Mouse (Mus musculus) heart, embryonic 11.5 days (tissue): ENCODE results near the gene Usp40. TPM values are rescaled to one million over a fixed set of nuclear protein-coding genes. Genes with fewer than 3 reads are reported as not detected.
"Not testable (repeated sequence)": the region's sequence is repeated elsewhere in the genome, so short reads cannot be mapped to it uniquely, and the experiment has no call there.

Experiments used
- ATAC-seq: fragments of 200-750 bp; cut with Nextera tagmentation; replicated peaks from 2 replicates; pipeline ENCODE4 v1.8.0; 2017; ENCODE audit warnings: moderate library complexity; ENCODE audit not compliant: insufficient number of reproducible peaks, low FRiP score, low TSS enrichment
- H3K27ac ChIP-seq: fragments of 300-500 bp; sonication (generic); 2 replicates; pipeline ENCODE4 v1.5.1; 2014; ENCODE audit warnings: mild to moderate bottlenecking, low read depth, low read length
- H3K27me3 ChIP-seq: fragments of 300-500 bp; sonication (generic); 2 replicates; pipeline ENCODE4 v1.6.1; 2014; ENCODE audit warnings: mild to moderate bottlenecking, low read length, mixed read lengths; ENCODE audit not compliant: control insufficient read depth, insufficient read depth
- H3K36me3 ChIP-seq: fragments of 300-500 bp; sonication (generic); 2 replicates; pipeline ENCODE4 v1.6.1; 2014; ENCODE audit warnings: mild to moderate bottlenecking, low read length, moderate library complexity, mixed read lengths; ENCODE audit not compliant: control insufficient read depth, insufficient read depth
- H3K4me1 ChIP-seq: fragments of 300-500 bp; sonication (generic); 2 replicates; pipeline ENCODE4 v1.6.1; 2014; ENCODE audit warnings: low read length; ENCODE audit not compliant: control insufficient read depth, insufficient read depth
- H3K4me2 ChIP-seq: fragments of 300-500 bp; sonication (generic); 2 replicates; pipeline ENCODE4 v1.6.1; 2014; ENCODE audit warnings: mild to moderate bottlenecking, moderate library complexity
- H3K4me3 ChIP-seq: fragments of 300-500 bp; sonication (generic); 2 replicates; pipeline ENCODE4 v1.5.1; 2014; ENCODE audit warnings: low read depth, low read length
- H3K9ac ChIP-seq: fragments of 300-500 bp; sonication (generic); 2 replicates; pipeline ENCODE4 v1.6.1; 2014; ENCODE audit warnings: mild to moderate bottlenecking, low read depth, low read length, moderate library complexity
- H3K9me3 ChIP-seq: fragments of 300-500 bp; sonication (generic); replicated peaks from 2 replicates; pipeline ENCODE4 v1.6.1; 2016; ENCODE audit warnings: low read length; ENCODE audit not compliant: control insufficient read depth
- WGBS: fragments of 180-500 bp; shearing (Covaris S2); extraction: QIAGEN DNeasy Blood & Tissue Kit; methylation state at CpG from one replicate; pipeline ENCODE4 v1.1.7; 2014; ENCODE audit not compliant: insufficient replicate concordance; 5-methylcytosine and 5-hydroxymethylcytosine counted together
- polyA plus RNA-seq: library from polyadenylated mRNA; unstranded; fragments of >200 nt; fragmentation: Nextera tagmentation; extraction: Ambion mirVana; gene quantifications from 2 replicates; pipeline ENCODE4 v1.2.1, GENCODE M21; 2014

Usp40 gene
- 28.5 and 28.8 TPM in 2 replicates for polyA plus RNA-seq

- H3K4me3 ChIP-seq: peak within 1 kb of the TSS; percentile 59
- no peaks in the 10 kb centered on the region for H3K36me3 ChIP-seq
- no peaks in the 10 kb centered on the region for H3K4me1 ChIP-seq
- H3K27ac ChIP-seq: peak within 1 kb of the TSS; percentile 84
- H3K9ac ChIP-seq: peak within 1 kb of the TSS; percentile 85
- H3K27me3 ChIP-seq: no peaks in the 10 kb centered on the region
- ATAC-seq: peak; percentile 85
- H3K9me3 ChIP-seq: no peaks in the 10 kb centered on the region
- H3K4me2 ChIP-seq: peak within 1 kb of the TSS; percentile 59
- WGBS: under 1% methylated on average over 45 of the region's 45 CpGs
Measured at GRCm38 (mm10) chr1:88008211-88008697, at the start of gene Usp40. Usp40 (minus strand) TSS chr1:88008551.

DNA sequence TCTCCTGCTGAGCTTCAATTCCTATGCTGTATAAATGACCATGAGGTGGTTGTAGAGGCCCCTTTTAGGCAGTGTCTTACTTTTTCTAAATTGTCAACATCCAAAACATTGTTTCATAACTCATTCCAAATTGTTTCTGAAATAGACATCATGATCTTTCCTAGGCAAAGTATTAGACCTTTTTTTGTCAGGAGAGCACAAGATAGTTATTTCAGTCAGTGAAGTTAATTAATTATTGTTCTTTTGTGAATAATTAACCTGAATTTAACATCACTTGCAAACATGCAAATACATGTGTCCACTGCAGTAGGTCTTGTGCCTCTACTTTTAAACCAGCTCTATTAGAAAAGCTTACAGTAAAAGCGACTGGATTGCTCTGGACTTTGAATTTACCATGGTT is 46.7 kb upstream of the Usp40 start, which contains the start of gene Ugt1a10:
Gene Ugt1a10, plus strand, starts transcription at position 301 of the 400 bp plus-strand sequence.
- no peak within 1 kb of the TSS for H3K4me2 ChIP-seq
- H3K9ac ChIP-seq: no peak within 1 kb of the TSS
- no peaks in the 10 kb centered on the region for H3K9me3 ChIP-seq
- H3K4me1 ChIP-seq: no peaks in the 10 kb centered on the region
- no peak within 1 kb of the TSS for H3K27ac ChIP-seq
- 62% methylated on average over 1 of the region's 1 CpGs for WGBS
- ATAC-seq: no peak
- H3K4me3 ChIP-seq: no peak within 1 kb of the TSS
- no peaks in the 10 kb centered on the region for H3K27me3 ChIP-seq
- no peaks in the 10 kb centered on the region for H3K36me3 ChIP-seq

GRCm38 (mm10) chr1:88047408-88047807 is 39.1 kb upstream of the Usp40 start:
- not testable (repeated sequence) for H3K9me3 ChIP-seq, H3K4me3 ChIP-seq, ATAC-seq, H3K4me1 ChIP-seq, H3K36me3 ChIP-seq, H3K9ac ChIP-seq, H3K4me2 ChIP-seq, H3K27me3 ChIP-seq, H3K27ac ChIP-seq
- WGBS: 74% methylated on average over 2 of the region's 2 CpGs

DNA sequence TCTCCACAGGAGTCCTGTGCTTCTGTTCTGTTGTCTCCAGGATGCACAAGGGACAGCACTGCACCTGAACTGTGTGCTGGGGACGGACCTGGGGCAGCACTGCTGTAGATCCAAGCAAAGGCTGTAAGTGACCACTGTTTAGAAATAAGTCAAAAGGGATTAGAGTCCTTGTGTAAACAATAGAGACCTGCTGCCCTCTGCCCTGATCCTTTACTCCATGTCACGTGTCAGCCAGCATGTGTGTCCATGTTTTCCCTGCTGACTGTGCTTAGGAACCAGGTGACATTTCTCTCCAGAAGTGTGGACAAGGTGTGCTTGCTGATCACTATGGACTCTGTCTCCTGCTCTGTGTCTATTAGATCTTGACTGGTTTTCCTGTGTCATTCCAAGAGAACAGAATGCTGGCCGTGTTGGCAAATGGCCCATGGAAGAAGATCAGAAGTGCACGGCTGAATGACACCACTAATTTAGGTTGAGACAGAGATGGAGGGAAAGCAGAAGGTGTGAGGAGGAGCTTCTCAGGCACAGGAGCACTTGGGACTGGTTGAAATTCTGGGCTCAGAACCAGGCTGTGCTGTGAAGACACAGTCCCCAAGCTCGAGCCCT is 36.6 kb upstream of the Usp40 start:
- not testable (repeated sequence) for H3K27me3 ChIP-seq, H3K4me3 ChIP-seq, H3K9me3 ChIP-seq, H3K4me2 ChIP-seq, H3K27ac ChIP-seq, ATAC-seq, H3K4me1 ChIP-seq, H3K36me3 ChIP-seq, H3K9ac ChIP-seq
- 77% methylated on average over 3 of the region's 5 CpGs for WGBS

- WGBS: 63% methylated on average over 1 of the region's 2 CpGs
Measured at GRCm38 (mm10) chr1:88043044-88043443, 34.7 kb upstream of the Usp40 start.

GRCm38 (mm10) chr1:88025244-88025643 is 16.9 kb upstream of the Usp40 start:
- WGBS: 71% methylated on average over 3 of the region's 3 CpGs
- not testable (repeated sequence) for H3K4me1 ChIP-seq, H3K9me3 ChIP-seq, H3K9ac ChIP-seq, H3K36me3 ChIP-seq, H3K27ac ChIP-seq, H3K4me3 ChIP-seq, H3K4me2 ChIP-seq, H3K27me3 ChIP-seq, ATAC-seq

More at GRCm38 (mm10) chr1:88043044-88043443, 34.7 kb upstream of the Usp40 start:
- ATAC-seq, H3K4me2 ChIP-seq, H3K9ac ChIP-seq, H3K4me3 ChIP-seq, H3K27me3 ChIP-seq, H3K36me3 ChIP-seq, H3K4me1 ChIP-seq, H3K27ac ChIP-seq, H3K9me3 ChIP-seq: not testable (repeated sequence)

DNA sequence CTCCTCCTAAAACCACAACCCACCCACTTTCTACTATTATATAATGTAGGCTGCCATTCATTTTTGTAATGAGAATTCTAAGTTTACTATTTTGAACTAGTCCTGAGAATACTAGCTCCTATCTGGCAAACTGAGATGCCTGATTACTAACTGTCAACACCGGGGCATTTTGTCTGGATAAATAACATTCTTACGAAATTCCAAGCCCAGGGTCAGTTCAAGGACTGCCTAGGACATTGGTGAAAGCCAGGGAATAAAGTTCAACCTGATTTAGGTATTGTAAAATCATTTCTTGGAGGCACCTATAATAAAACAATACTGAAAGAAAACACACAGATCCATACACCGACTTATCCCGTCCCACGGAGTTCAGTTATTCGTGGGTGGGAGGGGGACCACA is 7.0 kb upstream of the Usp40 start:
- H3K9me3 ChIP-seq: no peaks in the 10 kb centered on the region
- H3K4me1 ChIP-seq: no peaks in the 10 kb centered on the region
- no peak overlapping the region for H3K27ac ChIP-seq
- no peak overlapping the region for H3K4me3 ChIP-seq
- WGBS: 87% methylated on average over 6 of the region's 6 CpGs
- H3K4me2 ChIP-seq: no peak overlapping the region
- ATAC-seq: no peak
- no peak overlapping the region for H3K9ac ChIP-seq
- H3K36me3 ChIP-seq: no peaks in the 10 kb centered on the region
- no peaks in the 10 kb centered on the region for H3K27me3 ChIP-seq

GRCm38 (mm10) chr1:88014671-88015070 is 6.3 kb upstream of the Usp40 start:
- H3K27ac ChIP-seq: no peak overlapping the region
- H3K4me1 ChIP-seq: no peaks in the 10 kb centered on the region
- H3K27me3 ChIP-seq: no peaks in the 10 kb centered on the region
- H3K9me3 ChIP-seq: no peaks in the 10 kb centered on the region
- no peak overlapping the region for H3K4me2 ChIP-seq
- H3K9ac ChIP-seq: no peak overlapping the region
- H3K36me3 ChIP-seq: no peaks in the 10 kb centered on the region
- H3K4me3 ChIP-seq: no peak overlapping the region
- no peak for ATAC-seq
- WGBS: 90% methylated on average over 4 of the region's 4 CpGs

GRCm38 (mm10) chr1:88014194-88014593 is 5.8 kb upstream of the Usp40 start:
- no peak overlapping the region for H3K27ac ChIP-seq
- no peaks in the 10 kb centered on the region for H3K27me3 ChIP-seq
- H3K9ac ChIP-seq: no peak overlapping the region
- H3K4me3 ChIP-seq: no peak overlapping the region
- 86% methylated on average over 4 of the region's 4 CpGs for WGBS
- H3K9me3 ChIP-seq: no peaks in the 10 kb centered on the region
- H3K4me1 ChIP-seq: no peaks in the 10 kb centered on the region
- no peak overlapping the region for H3K4me2 ChIP-seq
- no peak for ATAC-seq
- no peaks in the 10 kb centered on the region for H3K36me3 ChIP-seq
